Mouse (Mus musculus): Measurements from ENCODE around the gene Mrps12. TPM values are rescaled to one million over a fixed set of nuclear protein-coding genes. Genes with fewer than 3 reads are reported as not detected.
A peak's percentile ranks its signal among the peaks of the same experiment; 100 is the strongest.

Mrps12 gene
- total and polyA plus RNA-seq, 3 experiments, result 126 to 137 TPM; not detected in 1

DNA sequence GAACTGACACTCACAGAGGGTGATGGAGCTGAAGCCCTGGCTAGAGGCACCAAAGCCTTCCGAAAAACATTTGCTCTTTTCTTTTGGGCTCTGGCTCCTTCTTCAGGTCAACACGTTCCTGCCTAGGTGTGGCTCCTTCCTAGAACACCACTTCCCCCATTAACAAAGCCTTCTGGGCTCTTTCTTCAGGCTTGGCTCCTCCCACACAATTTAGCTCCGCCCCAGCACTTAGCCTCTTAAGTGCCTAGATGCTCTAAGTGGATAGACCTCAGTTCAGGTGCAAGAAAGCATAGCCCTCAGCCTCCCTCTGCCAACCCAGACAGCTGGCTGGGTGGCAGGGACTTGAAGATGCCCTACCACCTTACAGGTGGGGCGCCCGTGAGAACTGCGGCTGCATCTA, 5.9 kb downstream of the Mrps12 start:
- no peak for TF ChIP-seq MAX (IDR thresholded peaks at IDR 0.05; ENCODE audit: low read length)
- no peaks in the 10 kb centered on the region for H3K36me3 ChIP-seq (ENCODE audit: control insufficient read depth in 1 of 2, insufficient read depth in 2 of 2, low read length in 2 of 2)
- H3K4me3 ChIP-seq (ENCODE audit: control insufficient read depth in 1 of 2, insufficient read depth in 1 of 2, low read depth in 2 of 2, low read length in 2 of 2), result no peak overlapping the region
- DNase-seq (ENCODE audit: low read depth, low spot score), result peak; percentile 48
- no peaks in the 10 kb centered on the region for H3K27me3 ChIP-seq (ENCODE audit: control insufficient read depth in 1 of 2, insufficient read depth in 2 of 2, low read length in 2 of 2)
- no peaks in the 10 kb centered on the region; a peak in 1 of 4 replicates for H3K4me1 ChIP-seq (ENCODE audit: control insufficient read depth in 1 of 2, insufficient read depth in 2 of 2, low read length in 2 of 2)
- H3K79me2 ChIP-seq (ENCODE audit: control insufficient read depth, insufficient read depth, low read length, poor library complexity), result no peaks in the 10 kb centered on the region
- H3K27ac ChIP-seq (ENCODE audit: control insufficient read depth, low read depth, low read length), result no peak overlapping the region
- no peak overlapping the region for H3K9ac ChIP-seq (ENCODE audit: control insufficient read depth, low read depth, low read length, poor library complexity, severe bottlenecking)
- H3K9me3 ChIP-seq (replicated peaks; ENCODE audit: insufficient read depth, low read length), result no peaks in the 10 kb centered on the region

- Histone ChIP-seq H3K4me3 (ENCODE audit: control insufficient read depth in 1 of 2, insufficient read depth in 1 of 2, low read depth in 2 of 2, low read length in 2 of 2) (no peak overlapping the region), H3K27ac (ENCODE audit: control insufficient read depth, low read depth, low read length) (no peak overlapping the region), H3K9ac (ENCODE audit: control insufficient read depth, low read depth, low read length, poor library complexity, severe bottlenecking) (no peak overlapping the region)
Measured at GRCm38 (mm10) chr7:28733211-28733610, 8.4 kb downstream of the Mrps12 start.

DNA sequence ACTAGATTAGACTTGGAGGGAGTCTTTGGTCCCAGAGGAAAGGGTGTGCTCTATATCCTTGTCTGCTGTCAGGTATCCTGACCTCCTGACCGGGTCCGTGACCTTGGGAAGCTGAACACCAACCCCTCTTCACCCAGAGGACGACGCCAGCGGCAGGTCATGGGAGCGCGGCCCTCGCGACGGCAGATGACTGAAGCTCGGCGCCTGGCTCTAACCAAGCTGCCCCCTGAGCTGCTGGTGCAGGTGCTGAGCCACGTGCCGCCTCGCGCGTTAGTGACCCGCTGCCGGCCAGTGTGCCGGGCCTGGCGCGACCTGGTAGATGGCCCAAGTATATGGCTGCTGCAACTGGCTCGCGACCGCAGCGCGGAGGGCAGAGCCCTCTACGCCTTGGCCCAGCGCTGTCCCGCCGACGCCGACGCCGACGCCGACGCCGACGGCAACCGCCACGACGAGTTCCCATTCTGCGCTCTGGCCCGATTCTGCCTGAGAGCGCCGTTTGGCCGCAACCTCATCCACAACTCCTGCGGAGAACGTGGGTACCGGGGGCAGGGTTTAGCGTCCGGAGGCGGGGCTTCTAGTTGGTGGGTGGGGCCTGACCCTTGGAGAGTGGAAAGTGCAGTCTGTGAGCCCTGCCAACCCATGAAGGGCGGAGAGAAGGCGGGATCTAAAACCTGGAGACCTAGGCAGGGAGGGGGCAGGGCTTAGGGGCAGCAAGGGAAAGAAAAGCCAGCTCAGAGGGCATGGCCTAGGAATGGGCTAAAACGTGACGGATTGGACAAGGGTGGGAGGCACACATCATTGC, 9.1 kb downstream of the Mrps12 start:
- no peak overlapping the region for H3K4me3 ChIP-seq (ENCODE audit: control insufficient read depth in 1 of 2, insufficient read depth in 1 of 2, low read depth in 2 of 2, low read length in 2 of 2)
- no peak for DNase-seq (ENCODE audit: low read depth, low spot score)

More at GRCm38 (mm10) chr7:28733211-28733610, 8.4 kb downstream of the Mrps12 start:
- H3K9me3 ChIP-seq (replicated peaks; ENCODE audit: insufficient read depth, low read length), result no peaks in the 10 kb centered on the region
- H3K36me3 ChIP-seq (ENCODE audit: control insufficient read depth in 1 of 2, insufficient read depth in 2 of 2, low read length in 2 of 2), result no peaks in the 10 kb centered on the region
- no peaks in the 10 kb centered on the region for H3K79me2 ChIP-seq (ENCODE audit: control insufficient read depth, insufficient read depth, low read length, poor library complexity)
- H3K4me1 ChIP-seq (ENCODE audit: control insufficient read depth in 1 of 2, insufficient read depth in 2 of 2, low read length in 2 of 2), result no peaks in the 10 kb centered on the region
- DNase-seq (ENCODE audit: low read depth, low spot score), result no peak
- TF ChIP-seq CHD2 (IDR thresholded peaks at IDR 0.05; ENCODE audit: low read length) (no peak), MXI1 (IDR thresholded peaks at IDR 0.05; ENCODE audit: low read depth, low read length) (no peak), TAL1 (IDR thresholded peaks at IDR 0.05; ENCODE audit: low read length) (no peak), ZNF384 (IDR thresholded peaks at IDR 0.05; ENCODE audit: low read depth, low read length) (no peak), SIN3A (IDR thresholded peaks at IDR 0.05; ENCODE audit: low read length) (no peak), JUND (IDR thresholded peaks at IDR 0.05; ENCODE audit: low read depth, low read length) (no peak), UBTF (IDR thresholded peaks at IDR 0.05; ENCODE audit: borderline replicate concordance, insufficient read depth, low read depth, low read length) (no peak), POLR2A (IDR thresholded peaks at IDR 0.05; ENCODE audit: control insufficient read depth in 1 of 2, insufficient read depth in 1 of 2, low read depth in 1 of 2, low read length in 2 of 2, poor library complexity in 1 of 2) (no peak), SMC3 (IDR thresholded peaks at IDR 0.05; ENCODE audit: low read depth, low read length) (no peak), POLR2AphosphoS5 (IDR thresholded peaks at IDR 0.05; ENCODE audit: borderline replicate concordance, low read depth, low read length) (no peak), KAT2A (conservative IDR thresholded peaks at IDR 0.05; ENCODE audit: low read depth, low read length) (no peak), MAFK (IDR thresholded peaks at IDR 0.05; ENCODE audit: borderline replicate concordance, low read depth, low read length) (no peak)
- no peaks in the 10 kb centered on the region for H3K27me3 ChIP-seq (ENCODE audit: control insufficient read depth in 1 of 2, insufficient read depth in 2 of 2, low read length in 2 of 2)

More for the DNA sequence above, 9.1 kb downstream of the Mrps12 start:
- Histone ChIP-seq H3K9ac (ENCODE audit: control insufficient read depth, low read depth, low read length, poor library complexity, severe bottlenecking) (no peak overlapping the region), H3K9me3 (replicated peaks; ENCODE audit: insufficient read depth, low read length) (no peaks in the 10 kb centered on the region), H3K36me3 (ENCODE audit: control insufficient read depth in 1 of 2, insufficient read depth in 2 of 2, low read length in 2 of 2) (no peaks in the 10 kb centered on the region), H3K27ac (ENCODE audit: control insufficient read depth, low read depth, low read length) (no peak overlapping the region), H3K79me2 (ENCODE audit: control insufficient read depth, insufficient read depth, low read length, poor library complexity) (no peaks in the 10 kb centered on the region), H3K4me1 (ENCODE audit: control insufficient read depth in 1 of 2, insufficient read depth in 2 of 2, low read length in 2 of 2) (no peaks in the 10 kb centered on the region), H3K27me3 (ENCODE audit: control insufficient read depth in 1 of 2, insufficient read depth in 2 of 2, low read length in 2 of 2) (no peaks in the 10 kb centered on the region)
- no peak for TF ChIP-seq MAX (IDR thresholded peaks at IDR 0.05; ENCODE audit: low read length)
- no peak for TF ChIP-seq TAL1 (IDR thresholded peaks at IDR 0.05; ENCODE audit: low read length)
- TF ChIP-seq POLR2AphosphoS2 (IDR thresholded peaks at IDR 0.05; ENCODE audit: low read length), result no peak
- no peak for TF ChIP-seq RCOR1 (IDR thresholded peaks at IDR 0.05; ENCODE audit: low read depth, low read length)
- TF ChIP-seq MYB (IDR thresholded peaks at IDR 0.05; ENCODE audit: low read depth, low read length), result no peak
- no peak for TF ChIP-seq E2F4 (IDR thresholded peaks at IDR 0.05; ENCODE audit: borderline replicate concordance, low read depth, low read length)
